Mouse (Mus musculus) lung, adult 2 months (tissue): Measurements from ENCODE around the gene Cpa1.

Experiments
- CTCF ChIP-seq: fragments of 200-500 bp; IDR thresholded peaks from 2 replicates; pipeline ENCODE4 v1.5.1; 2011; ENCODE audit warnings: mild to moderate bottlenecking, low read length, control low read depth; ENCODE audit not compliant: insufficient read depth
- POLR2A ChIP-seq: fragments of 200-500 bp; IDR thresholded peaks from 2 replicates; pipeline ENCODE4 v1.6.1; 2011; ENCODE audit warnings: low read depth, mild to moderate bottlenecking, control low read depth, low read length, borderline replicate concordance; ENCODE audit errors: extremely low read depth

- no peak for TF ChIP-seq CTCF
- no peak for TF ChIP-seq POLR2A
Observed at GRCm38 (mm10) chr6:30592417-30592974, 46.5 kb upstream of the Cpa1 start.
